9 mouse cellular contexts compared by ENCODE assay signal in genomic region chr12:88800990-88801655, GRCm38 (mm10).
A peak's percentile ranks its signal among the peaks of the same experiment; 100 is the strongest.
DNase-seq lines count a peak whose midpoint lies in the region; ATAC-seq and TF ChIP-seq lines count a peak whose summit lies in the region.
"Had no signal": no experiment of that assay in that cellular context is flagged by ENCODE, and none has a peak within 500 bp of the region (broad histone marks: within the 10 kb centered on the region; RNA-seq: fewer than 3 reads in every experiment).

No protein-coding gene starts in this region.

- no peak overlapping the region for H3K4me3 ChIP-seq in intestine, embryonic 14.5 days (ENCODE audit: low read depth, low read length)
- no peak overlapping the region for H3K4me3 ChIP-seq in intestine, postnatal 0 days (ENCODE audit: low read depth, low read length)
- H3K4me3 ChIP-seq in hindbrain, embryonic 15.5 days: no peak overlapping the region
- H3K4me3 ChIP-seq in stomach, embryonic 15.5 days (replicated peaks): no peak overlapping the region

- no peaks in the 10 kb centered on the region for H3K4me1 ChIP-seq in intestine, embryonic 14.5 days (replicated peaks; ENCODE audit: control insufficient read depth, insufficient read depth, low read length)
- no peaks in the 10 kb centered on the region for H3K4me1 ChIP-seq in intestine, postnatal 0 days (replicated peaks; ENCODE audit: control insufficient read depth, insufficient read depth, low read length)
- peaks cover 16% of the 10 kb centered on the region for H3K4me1 ChIP-seq in hindbrain, embryonic 15.5 days (replicated peaks)
- H3K4me1 ChIP-seq in stomach, embryonic 15.5 days: no peaks in the 10 kb centered on the region

- H3K27me3 ChIP-seq in intestine, embryonic 14.5 days (replicated peaks; ENCODE audit: control insufficient read depth, insufficient read depth, low read length): no peaks in the 10 kb centered on the region
- H3K27me3 ChIP-seq in intestine, postnatal 0 days (replicated peaks; ENCODE audit: control insufficient read depth, insufficient read depth, low read length): no peaks in the 10 kb centered on the region
- H3K27me3 ChIP-seq in hindbrain, embryonic 15.5 days: no peaks in the 10 kb centered on the region
- no peaks in the 10 kb centered on the region for H3K27me3 ChIP-seq in stomach, embryonic 15.5 days (replicated peaks)

- H3K36me3 ChIP-seq in intestine, embryonic 14.5 days (ENCODE audit: control insufficient read depth, insufficient read depth, low read length): no peaks in the 10 kb centered on the region
- H3K36me3 ChIP-seq in intestine, postnatal 0 days (ENCODE audit: control insufficient read depth, insufficient read depth): no peaks in the 10 kb centered on the region
- no peaks in the 10 kb centered on the region; the same call in 1 of the 2 replicates for H3K36me3 ChIP-seq in hindbrain, embryonic 15.5 days
- no peaks in the 10 kb centered on the region for H3K36me3 ChIP-seq in stomach, embryonic 15.5 days

- TF ChIP-seq CTCF in intestine, postnatal 0 days (IDR thresholded peaks at IDR 0.05; ENCODE audit: low read depth): no peak

- no peak for DNase-seq in intestine, embryonic 14.5 days (ENCODE audit: low spot score)
- DNase-seq in right cerebral cortex, postnatal 4 days: peak; percentile 73
- DNase-seq in right cerebral cortex, postnatal 25 days: no peak
- DNase-seq in yolk sac, embryonic 10.5 days (ENCODE audit: low spot score): no peak
- DNase-seq in liver: no peak
- DNase-seq: lung, postnatal 4 days had no signal

- ATAC-seq in intestine, embryonic 14.5 days (replicated peaks; ENCODE audit: low FRiP score, low TSS enrichment, low read depth): 0 out of 2 replicates have a peak, but pooled peaks have one; percentile 36
- no peak for ATAC-seq in intestine, postnatal 0 days
- peak; percentile 89 for ATAC-seq in hindbrain, embryonic 15.5 days (ENCODE audit: low FRiP score, low read depth)
- ATAC-seq in stomach, embryonic 15.5 days (ENCODE audit: insufficient read depth, low FRiP score, low read depth): peak; percentile 43; the same call in 1 of the 2 replicates

- H3K27ac ChIP-seq in intestine, embryonic 14.5 days (ENCODE audit: low read depth): no peak overlapping the region
- no peak overlapping the region for H3K27ac ChIP-seq in intestine, postnatal 0 days (ENCODE audit: low read depth, low read length)
- peak overlapping the region; percentile 67 for H3K27ac ChIP-seq in hindbrain, embryonic 15.5 days (replicated peaks)
- no peak overlapping the region for H3K27ac ChIP-seq in stomach, embryonic 15.5 days

- no peaks in the 10 kb centered on the region for H3K9me3 ChIP-seq in intestine, embryonic 14.5 days (ENCODE audit: control insufficient read depth, low read length)
- no peaks in the 10 kb centered on the region for H3K9me3 ChIP-seq in intestine, postnatal 0 days (ENCODE audit: control insufficient read depth)
- H3K9me3 ChIP-seq in hindbrain, embryonic 15.5 days: no peaks in the 10 kb centered on the region
- no peaks in the 10 kb centered on the region for H3K9me3 ChIP-seq in stomach, embryonic 15.5 days

- WGBS in intestine, embryonic 14.5 days: 30% methylated on average over 6 of the region's 6 CpGs
- WGBS in intestine, postnatal 0 days: 35% methylated on average over 6 of the region's 6 CpGs
- 5% methylated on average over 6 of the region's 6 CpGs for WGBS in hindbrain, embryonic 15.5 days
- WGBS in stomach, embryonic 15.5 days: 34% methylated on average over 6 of the region's 6 CpGs

- H3K9ac ChIP-seq in intestine, embryonic 14.5 days (ENCODE audit: low read length): no peak overlapping the region
- H3K9ac ChIP-seq in intestine, postnatal 0 days (ENCODE audit: low read depth, low read length): no peak overlapping the region
- no peak overlapping the region for H3K9ac ChIP-seq in hindbrain, embryonic 15.5 days
- H3K9ac ChIP-seq in stomach, embryonic 15.5 days: no peak overlapping the region

- no peak overlapping the region for H3K4me2 ChIP-seq in intestine, embryonic 14.5 days (ENCODE audit: low read length)
- no peak overlapping the region for H3K4me2 ChIP-seq in intestine, postnatal 0 days (replicated peaks; ENCODE audit: low read depth)
- H3K4me2 ChIP-seq in hindbrain, embryonic 15.5 days: peak overlapping the region; percentile 13
- H3K4me2 ChIP-seq in stomach, embryonic 15.5 days: no peak overlapping the region
